1 mouse cellular context compared by ENCODE assay signal in the genomic region with DNA sequence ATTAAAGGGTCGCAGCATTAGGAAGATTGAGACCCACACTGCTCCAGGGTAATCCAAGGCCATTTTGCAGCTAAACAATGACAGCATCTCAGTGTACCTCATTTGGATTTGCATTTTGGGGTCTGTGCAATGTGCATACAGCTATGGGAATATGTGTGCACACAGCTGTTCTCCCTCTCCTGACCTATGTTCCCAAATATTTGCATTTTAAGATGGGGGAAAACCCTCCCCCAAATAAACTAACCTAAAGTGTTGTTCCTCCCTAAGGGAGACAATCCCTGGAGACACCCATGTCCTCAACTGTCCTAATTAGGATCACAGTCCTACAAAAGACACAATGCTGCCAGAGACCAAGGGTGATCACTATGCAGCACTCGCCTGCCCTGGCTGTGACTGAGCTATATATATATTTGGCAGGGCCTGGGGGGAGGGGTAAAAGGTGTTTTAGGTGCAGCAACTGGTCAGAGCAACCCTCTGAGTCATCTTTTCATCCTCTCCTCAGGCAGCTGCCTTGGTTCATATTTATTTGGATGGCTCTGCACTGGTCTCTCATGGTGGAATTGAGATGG.
TF ChIP-seq lines count a peak whose summit lies in the region.

No protein-coding gene starts in this region.

TF ChIP-seq in CH12.LX, 34 proteins besides CTCF, POLR2A, EP300 and RAD21:
- peak; percentile 48 for TF ChIP-seq BHLHE40 (IDR thresholded peaks at IDR 0.05; ENCODE audit: low read depth, low read length)
- TF ChIP-seq SMC3 (IDR thresholded peaks at IDR 0.05; ENCODE audit: low read depth, low read length): no peak
- no peak for TF ChIP-seq NRF1 (IDR thresholded peaks at IDR 0.05; ENCODE audit: low read depth, low read length)
- peak; percentile 67 for TF ChIP-seq ETS1 (conservative IDR thresholded peaks at IDR 0.05; ENCODE audit: low read depth, low read length)
- peak; percentile 45; the same call in 1 of the 2 replicates for TF ChIP-seq MEF2A (IDR thresholded peaks at IDR 0.05; ENCODE audit: borderline replicate concordance, low read depth, low read length)
TF ChIP-seq in CH12.LX: peak in this region for 3.
